Mouse (Mus musculus) liver, embryonic 14.5 days (tissue): ENCODE results near the gene Pklr. TPM values are rescaled to one million over a fixed set of nuclear protein-coding genes. Genes with fewer than 3 reads are reported as not detected.
A peak's percentile ranks its signal among the peaks of the same experiment; 100 is the strongest.

ENCODE experiments used
- ATAC-seq: fragments of 200-750 bp; cut with Nextera tagmentation; 2 replicates; pipeline ENCODE4 v1.8.0; 2017; ENCODE audit warnings: moderate number of reproducible peaks, mild to moderate bottlenecking, moderate library complexity; ENCODE audit not compliant: insufficient read depth
- DNase-seq, 3 experiments: peaks; one replicate each; pipeline ENCODE4 v3.0.0-alpha.2; 2012 to 2013; ENCODE audit warnings: low read depth in 3 of 3, low spot score in 3 of 3
- H3K27ac ChIP-seq: fragments of 300-500 bp; sonication (generic); 2 replicates; pipeline ENCODE4 v1.5.1; 2014; ENCODE audit warnings: moderate library complexity, mild to moderate bottlenecking, control low read depth, inconsistent platforms
- H3K27me3 ChIP-seq: fragments of 300-500 bp; sonication (generic); 2 replicates; pipeline ENCODE4 v1.6.1; 2014; ENCODE audit warnings: mild to moderate bottlenecking, low read length, moderate library complexity; ENCODE audit not compliant: control insufficient read depth, insufficient read depth
- H3K36me3 ChIP-seq: fragments of 300-500 bp; sonication (generic); replicated peaks from 2 replicates; pipeline ENCODE4 v1.6.1; 2014; ENCODE audit warnings: low read depth; ENCODE audit not compliant: control insufficient read depth, insufficient read depth
- H3K4me1 ChIP-seq, 2 experiments: fragments of 200-500 bp in 1 of 2; fragments of 300-500 bp in 1 of 2; sonication (generic) in 1 of 2; replicated peaks; 2 replicates each; pipeline ENCODE4 v1.6.1; 2012 to 2014; ENCODE audit warnings: antibody characterized with exemption in 1 of 2, inconsistent platforms in 1 of 2, low read length in 1 of 2; ENCODE audit not compliant: control insufficient read depth in 2 of 2, insufficient read depth in 2 of 2
- H3K4me2 ChIP-seq: fragments of 300-500 bp; sonication (generic); 2 replicates; pipeline ENCODE4 v1.6.1; 2014; ENCODE audit warnings: low read depth, mild to moderate bottlenecking, control low read depth, moderate library complexity
- H3K4me3 ChIP-seq, 2 experiments: fragments of 200-500 bp in 1 of 2; fragments of 300-500 bp in 1 of 2; sonication (generic) in 1 of 2; 2 replicates each; pipeline ENCODE4 v1.5.1; 2012 to 2014; ENCODE audit warnings: low read depth in 2 of 2, low read length in 2 of 2, mild to moderate bottlenecking in 2 of 2, control low read depth in 1 of 2, inconsistent platforms in 1 of 2, moderate library complexity in 1 of 2; ENCODE audit not compliant: insufficient read depth in 1 of 2
- H3K9ac ChIP-seq: fragments of 300-500 bp; sonication (generic); replicated peaks from 2 replicates; pipeline ENCODE4 v1.6.1; 2014; ENCODE audit warnings: mild to moderate bottlenecking, control low read depth, moderate library complexity
- H3K9me3 ChIP-seq: fragments of 300-500 bp; sonication (generic); 2 replicates; pipeline ENCODE4 v1.6.1; 2016; ENCODE audit warnings: low read length, mixed read lengths; ENCODE audit not compliant: control insufficient read depth
- CTCF ChIP-seq: IDR thresholded peaks from 2 replicates; pipeline ENCODE4 v1.5.1; 2016; ENCODE audit warnings: antibody characterized with exemption, low read depth, control low read depth
- EP300 ChIP-seq: IDR thresholded peaks from 2 replicates; pipeline ENCODE4 v1.6.1; 2016; ENCODE audit warnings: antibody characterized with exemption, low read depth
- WGBS: fragments of 180-500 bp; shearing (Covaris S2); extraction: QIAGEN DNeasy Blood & Tissue Kit; methylation state at CpG from one replicate; pipeline ENCODE4 v1.1.7; 2014; ENCODE audit not compliant: insufficient replicate concordance; 5-methylcytosine and 5-hydroxymethylcytosine counted together
- polyA plus RNA-seq, 2 experiments: library from polyadenylated mRNA; depleted of rRNA in 1 of 2; stranded (reverse) in 1 of 2; unstranded in 1 of 2; fragments of >200 nt; fragmentation: Nextera tagmentation in 1 of 2; extraction: Ambion mirVana in 1 of 2; gene quantifications; 2 replicates each; pipeline versions ENCODE4 v1.2.1 to v1.2.3; 2012 to 2014

Gene Pklr
- polyA plus RNA-seq (2012; rRNA removed): 132 and 143 TPM in 2 replicates
- 79.8 and 97.5 TPM in 2 replicates for polyA plus RNA-seq (2014; fragmentation: Nextera tagmentation; extraction: Ambion mirVana)

GRCm38 (mm10) chr3:89135958-89136357 is at the start of gene Pklr:
Gene Pklr (plus strand): TSS chr3:89136142.
- peaks cover 35% of the 10 kb centered on the region for H3K36me3 ChIP-seq
- peak within 1 kb of the TSS; percentile 82 for H3K9ac ChIP-seq
- peak within 1 kb of the TSS; percentile 87 for H3K4me3 ChIP-seq
- no peaks in the 10 kb centered on the region for H3K9me3 ChIP-seq
- 6% methylated on average over 3 of the region's 3 CpGs for WGBS
- no peaks in the 10 kb centered on the region for H3K27me3 ChIP-seq
- ATAC-seq: peak; percentile 58
- H3K4me2 ChIP-seq: peak within 1 kb of the TSS; percentile 88
- peak; percentile 58 to 64 (median 63) for DNase-seq
- peak; percentile 76 for TF ChIP-seq EP300
- no peak for TF ChIP-seq CTCF
- peak within 1 kb of the TSS; percentile 87 for H3K27ac ChIP-seq
- H3K4me1 ChIP-seq: peaks cover 42 to 54% of the 10 kb centered on the region in 2 experiments

GRCm38 (mm10) chr3:89087338-89088110 is 48.4 kb upstream of the Pklr start:
- no peak overlapping the region for H3K9ac ChIP-seq
- H3K27ac ChIP-seq: no peak overlapping the region
- ATAC-seq (no peak), DNase-seq (peak; percentile 62 to 74 (median 70))
- H3K4me2 ChIP-seq: peak overlapping the region; percentile 43
- peaks cover 17% of the 10 kb centered on the region for H3K27me3 ChIP-seq
- 19% methylated on average over 21 of the region's 21 CpGs for WGBS
- H3K4me1 ChIP-seq: peaks cover 9 to 12% of the 10 kb centered on the region in 2 experiments
- H3K9me3 ChIP-seq: no peaks in the 10 kb centered on the region
- no peaks in the 10 kb centered on the region for H3K36me3 ChIP-seq
- TF ChIP-seq EP300 (no peak), CTCF (peak; percentile 87)
- H3K4me3 ChIP-seq: no peak overlapping the region

GRCm38 (mm10) chr3:89088974-89089373 is 47.0 kb upstream of the Pklr start:
- no peaks in the 10 kb centered on the region for H3K9me3 ChIP-seq
- peak overlapping the region; percentile 47 to 64 for H3K4me3 ChIP-seq
- peak overlapping the region; percentile 56; the same call in 1 of the 2 replicates for H3K9ac ChIP-seq
- peaks cover 13 to 17% of the 10 kb centered on the region in 2 experiments for H3K4me1 ChIP-seq
- no peak for TF ChIP-seq EP300
- TF ChIP-seq CTCF: no peak
- H3K27ac ChIP-seq: no peak overlapping the region
- H3K4me2 ChIP-seq: peak overlapping the region; percentile 96
- DNase-seq (no peak), ATAC-seq (no peak)
- 44% methylated on average over 14 of the region's 14 CpGs for WGBS
- H3K27me3 ChIP-seq: peaks cover 24% of the 10 kb centered on the region
- no peaks in the 10 kb centered on the region; the same call in 1 of the 2 replicates for H3K36me3 ChIP-seq

GRCm38 (mm10) chr3:89089882-89090591 is 45.9 kb upstream of the Pklr start:
- H3K4me1 ChIP-seq: peaks cover 13 to 17% of the 10 kb centered on the region in 2 experiments
- ATAC-seq: peak; percentile 88
- under 1% methylated on average over 39 of the region's 40 CpGs for WGBS

More at GRCm38 (mm10) chr3:89089882-89090591, 45.9 kb upstream of the Pklr start:
- peak overlapping the region; percentile 48 for H3K27ac ChIP-seq
- DNase-seq: peak; percentile 85 to 91 (median 85)
- H3K9me3 ChIP-seq: no peaks in the 10 kb centered on the region
- H3K36me3 ChIP-seq: peaks cover 7% of the 10 kb centered on the region
- H3K4me3 ChIP-seq: peak overlapping the region; percentile 47 to 64
- peak overlapping the region; percentile 96 for H3K4me2 ChIP-seq
- H3K27me3 ChIP-seq: peaks cover 24% of the 10 kb centered on the region
- peak overlapping the region; percentile 61 for H3K9ac ChIP-seq
- TF ChIP-seq CTCF: no peak
- TF ChIP-seq EP300: no peak
